Mouse (Mus musculus) stomach, postnatal 0 days (tissue): ENCODE data around the gene Clec12b. TPM values are rescaled to one million over a fixed set of nuclear protein-coding genes. Genes with fewer than 3 reads are reported as not detected.

Experiments
- ATAC-seq: fragments of 200-750 bp; cut with Nextera tagmentation; 2 replicates; pipeline ENCODE4 v1.8.0; 2017; ENCODE audit not compliant: low FRiP score, low TSS enrichment
- DNase-seq: peaks from one replicate; pipeline ENCODE4 v3.0.0-alpha.2; 2016; ENCODE audit warnings: low spot score
- H3K27ac ChIP-seq: fragments of 300-500 bp; sonication (generic); replicated peaks from 2 replicates; pipeline ENCODE4 v1.5.1; 2014; ENCODE audit warnings: mild to moderate bottlenecking, control low read depth
- H3K27me3 ChIP-seq: fragments of 300-500 bp; sonication (generic); 2 replicates; pipeline ENCODE4 v1.6.1; 2014; ENCODE audit warnings: low read length; ENCODE audit not compliant: control insufficient read depth, insufficient read depth
- H3K36me3 ChIP-seq: fragments of 300-500 bp; sonication (generic); 2 replicates; pipeline ENCODE4 v1.6.1; 2014; ENCODE audit warnings: low read length, mixed read lengths; ENCODE audit not compliant: control insufficient read depth, insufficient read depth
- H3K4me1 ChIP-seq: fragments of 300-500 bp; sonication (generic); replicated peaks from 2 replicates; pipeline ENCODE4 v1.6.1; 2014; ENCODE audit warnings: antibody characterized with exemption; ENCODE audit not compliant: control insufficient read depth, insufficient read depth
- H3K4me2 ChIP-seq: fragments of 300-500 bp; sonication (generic); replicated peaks from 2 replicates; pipeline ENCODE4 v1.6.1; 2014; ENCODE audit warnings: low read depth, mild to moderate bottlenecking, control low read depth, moderate library complexity
- H3K4me3 ChIP-seq: fragments of 300-500 bp; sonication (generic); 2 replicates; pipeline ENCODE4 v1.5.1; 2014; ENCODE audit warnings: low read depth, low read length, control low read depth
- H3K9ac ChIP-seq: fragments of 300-500 bp; sonication (generic); 2 replicates; pipeline ENCODE4 v1.6.1; 2014; ENCODE audit warnings: mild to moderate bottlenecking, low read length, control low read depth, mixed read lengths
- H3K9me3 ChIP-seq: fragments of 300-500 bp; sonication (generic); 2 replicates; pipeline ENCODE4 v1.6.1; 2016; ENCODE audit warnings: low read length; ENCODE audit not compliant: control insufficient read depth
- CTCF ChIP-seq: IDR thresholded peaks from 2 replicates; pipeline ENCODE4 v1.5.1; 2016; ENCODE audit warnings: antibody characterized with exemption, low read depth, mild to moderate bottlenecking, moderate library complexity
- EP300 ChIP-seq: optimal IDR thresholded peaks from 2 replicates; pipeline ENCODE3; 2016; ENCODE audit warnings: antibody characterized with exemption
- WGBS: fragments of 180-500 bp; shearing (Covaris S2); extraction: QIAGEN DNeasy Blood & Tissue Kit; methylation state at CpG from one replicate; pipeline ENCODE4 v1.1.7; 2014; 5-methylcytosine and 5-hydroxymethylcytosine counted together
- polyA plus RNA-seq: library from polyadenylated mRNA; unstranded; fragments of >200 nt; fragmentation: Nextera tagmentation; extraction: Ambion mirVana; gene quantifications from 2 replicates; pipeline ENCODE4 v1.2.1, GENCODE M21; 2015

Clec12b gene
- polyA plus RNA-seq, 1 experiment from 2014 or later: not detected

GRCm38 (mm10) chr6:129423040-129423733 lies 37.5 kb upstream of the Clec12b start:
- Histone ChIP-seq H3K9ac (no peak overlapping the region), H3K4me2 (no peak overlapping the region), H3K4me1 (no peaks in the 10 kb centered on the region; the same call in 1 of the 2 replicates), H3K27ac (no peak overlapping the region), H3K9me3 (no peaks in the 10 kb centered on the region), H3K36me3 (no peaks in the 10 kb centered on the region), H3K27me3 (no peaks in the 10 kb centered on the region), H3K4me3 (no peak overlapping the region)
- TF ChIP-seq CTCF (no peak), EP300 (no peak)
- 50% methylated on average over 4 of the region's 4 CpGs for WGBS
- peak; percentile 51 for ATAC-seq
- peak; percentile 57 for DNase-seq

GRCm38 (mm10) chr6:129422311-129422710 lies 36.6 kb upstream of the Clec12b start:
- Histone ChIP-seq H3K4me3 (no peak overlapping the region), H3K9ac (no peak overlapping the region), H3K36me3 (no peaks in the 10 kb centered on the region), H3K4me2 (no peak overlapping the region), H3K27me3 (no peaks in the 10 kb centered on the region), H3K9me3 (no peaks in the 10 kb centered on the region), H3K27ac (no peak overlapping the region), H3K4me1 (no peaks in the 10 kb centered on the region; the same call in 1 of the 2 replicates)
- 39% methylated on average over 3 of the region's 3 CpGs for WGBS
- no peak for TF ChIP-seq CTCF
- no peak for TF ChIP-seq EP300
- DNase-seq (no peak), ATAC-seq (no peak)

- no peaks in the 10 kb centered on the region for H3K36me3 ChIP-seq
- H3K9me3 ChIP-seq: no peaks in the 10 kb centered on the region
- no peaks in the 10 kb centered on the region for H3K4me1 ChIP-seq
- 52% methylated on average over 1 of the region's 1 CpGs for WGBS
- no peak overlapping the region for H3K4me2 ChIP-seq
- DNase-seq (no peak), ATAC-seq (no peak)
- no peaks in the 10 kb centered on the region for H3K27me3 ChIP-seq
- H3K9ac ChIP-seq: no peak overlapping the region
- no peak overlapping the region for H3K27ac ChIP-seq
- H3K4me3 ChIP-seq: no peak overlapping the region
- TF ChIP-seq EP300 (no peak), CTCF (no peak)
Observed at GRCm38 (mm10) chr6:129414177-129414576, 28.5 kb upstream of the Clec12b start.

GRCm38 (mm10) chr6:129408562-129408961 lies 22.9 kb upstream of the Clec12b start, which contains the start of gene Clec9a:
Clec9a (plus strand) TSS chr6:129408862.
- Histone ChIP-seq H3K4me2 (no peak within 1 kb of the TSS), H3K4me3 (no peak within 1 kb of the TSS), H3K27ac (no peak within 1 kb of the TSS), H3K27me3 (no peaks in the 10 kb centered on the region), H3K9ac (no peak within 1 kb of the TSS), H3K36me3 (no peaks in the 10 kb centered on the region), H3K9me3 (no peaks in the 10 kb centered on the region), H3K4me1 (no peaks in the 10 kb centered on the region)
- DNase-seq: no peak
- 90% methylated on average over 2 of the region's 2 CpGs for WGBS
- ATAC-seq: no peak
- TF ChIP-seq CTCF (no peak), EP300 (no peak)

GRCm38 (mm10) chr6:129407324-129407723 lies 21.6 kb upstream of the Clec12b start:
- no peak for DNase-seq
- H3K9me3 ChIP-seq: no peaks in the 10 kb centered on the region
- H3K4me2 ChIP-seq: no peak overlapping the region
- H3K27ac ChIP-seq: no peak overlapping the region
- no peaks in the 10 kb centered on the region for H3K4me1 ChIP-seq
- WGBS: 39% methylated on average over 2 of the region's 2 CpGs
- H3K36me3 ChIP-seq: no peaks in the 10 kb centered on the region
- no peak overlapping the region for H3K9ac ChIP-seq
- ATAC-seq: no peak
- no peak overlapping the region for H3K4me3 ChIP-seq
- no peaks in the 10 kb centered on the region for H3K27me3 ChIP-seq
- TF ChIP-seq CTCF: no peak
- no peak for TF ChIP-seq EP300

- H3K4me2 ChIP-seq: no peak overlapping the region
- TF ChIP-seq EP300 (no peak), CTCF (no peak)
- no peaks in the 10 kb centered on the region for H3K27me3 ChIP-seq
- H3K4me1 ChIP-seq: no peaks in the 10 kb centered on the region
- DNase-seq (no peak), ATAC-seq (no peak)
- H3K36me3 ChIP-seq: no peaks in the 10 kb centered on the region
- no peak overlapping the region for H3K4me3 ChIP-seq
- no peaks in the 10 kb centered on the region for H3K9me3 ChIP-seq
- no peak overlapping the region for H3K27ac ChIP-seq
- H3K9ac ChIP-seq: no peak overlapping the region
Observed at GRCm38 (mm10) chr6:129405999-129406398, 20.3 kb upstream of the Clec12b start.
